Mouse (Mus musculus): ENCODE data around the gene Fam173a.

DNA sequence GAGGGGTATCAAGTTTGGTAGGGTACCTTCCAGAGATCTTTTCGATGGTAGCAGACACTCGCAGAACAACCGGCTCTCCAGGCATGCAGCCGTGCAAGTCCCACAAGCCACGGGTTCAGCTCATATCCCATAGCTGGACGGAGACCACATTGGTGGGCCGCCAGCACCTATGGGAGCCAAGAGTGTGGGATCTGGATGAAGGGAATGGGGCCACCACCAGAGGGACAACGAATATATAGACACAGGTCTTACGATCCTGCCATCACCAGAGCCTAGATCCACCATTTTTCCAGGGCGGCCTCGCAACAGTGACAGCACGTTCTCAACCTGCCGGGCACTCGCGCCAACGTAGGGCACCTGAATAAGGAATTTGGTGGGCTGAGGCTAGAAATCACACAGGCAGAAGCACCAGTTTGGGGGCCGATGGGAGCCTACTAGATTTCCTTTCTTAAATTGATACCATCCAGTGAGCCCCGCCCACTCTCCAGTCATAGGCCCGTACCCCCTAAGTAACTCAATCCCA is 1.3 kb downstream of the Fam173a start:
- TF ChIP-seq CTCF (IDR thresholded peaks at IDR 0.05; ENCODE audit: low read depth, low read length) (no peak), POLR2A (IDR thresholded peaks at IDR 0.05; ENCODE audit: borderline replicate concordance, low read depth, low read length) (no peak)

Data from bone marrow macrophage, adult 2 months (primary cell).